Mouse (Mus musculus) left cerebral cortex, adult 18-20 months (tissue): ENCODE results near the gene Psmd9. TPM values are rescaled to one million over a fixed set of nuclear protein-coding genes. Genes with fewer than 3 reads are reported as not detected.

Experiments used
- DNase-seq, 2 experiments: peaks; one replicate each; pipeline ENCODE4 v3.0.0; 2021 to 2022; ENCODE audit warnings: low spot score in 2 of 2, mixed read lengths in 1 of 2
- long read RNA-seq, 2 experiments: library from polyadenylated mRNA; stranded (forward); transcript quantifications; one replicate each; pipeline ENCODE4 v2.0.0; 2021
- total RNA-seq, 2 experiments: library from RNA; stranded (reverse); gene quantifications; 2 replicates each; pipeline ENCODE4 v1.2.3; 2021

Psmd9 gene
- 10 to 100 TPM; 23.1 to 28.3 TPM for total RNA-seq
- long read RNA-seq, experiment 1, transcript Psmd9-201 (6 exons, 2,597 nt) = major isoform, 43 of 56 reads
- long read RNA-seq, experiment 1, partial matches to known transcripts = 3 of 56 reads
- long read RNA-seq, experiment 1, other reads (novel, unspliced or antisense) = 9 of 56 reads
- long read RNA-seq, experiment 2, transcript Psmd9-201 (6 exons, 2,597 nt) = major isoform, 26 of 30 reads
- long read RNA-seq, experiment 2, partial matches to known transcripts = 1 of 30 reads
- long read RNA-seq, experiment 2, other reads (novel, unspliced or antisense) = 2 of 30 reads

- DNase-seq = no peak
These were observed at the start of gene Psmd9 for GRCm38 (mm10) chr5:123169284-123169683. Gene Psmd9 (plus strand): TSS chr5:123169413.

DNA sequence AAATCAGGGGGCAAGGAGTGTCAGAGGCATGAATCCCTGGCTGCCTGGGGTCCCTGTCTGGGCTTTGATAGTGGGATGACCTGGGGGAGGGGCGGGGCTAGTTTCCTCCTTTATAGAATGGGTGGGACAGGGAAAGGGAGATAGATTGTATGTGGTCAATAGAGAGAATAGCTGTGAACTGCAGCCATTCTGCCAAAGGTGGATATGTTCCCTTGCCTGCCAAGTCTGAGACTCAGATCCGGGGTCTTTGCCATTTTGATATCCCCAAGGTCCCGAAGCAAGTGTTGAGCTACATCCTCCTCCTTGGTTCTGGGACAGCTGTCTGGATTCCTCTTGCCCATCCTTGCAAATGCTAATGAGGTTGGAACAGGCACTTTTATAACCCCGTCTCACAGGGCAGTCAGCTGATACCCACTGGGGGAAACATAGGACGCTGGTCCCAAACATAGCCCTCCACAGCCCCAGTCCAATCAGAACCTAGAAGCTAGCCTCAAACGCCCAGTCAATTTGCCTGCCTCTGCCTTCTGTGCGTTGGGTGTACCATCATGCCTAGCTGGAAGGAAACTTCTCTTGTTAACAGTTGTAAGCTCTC is 48.5 kb upstream of the Psmd9 start:
- DNase-seq = no peak

- DNase-seq = no peak
These were observed 47.0 kb upstream of the Psmd9 start for GRCm38 (mm10) chr5:123122181-123122580.

- DNase-seq = no peak
These were observed 44.1 kb upstream of the Psmd9 start for GRCm38 (mm10) chr5:123125105-123125504.

DNA sequence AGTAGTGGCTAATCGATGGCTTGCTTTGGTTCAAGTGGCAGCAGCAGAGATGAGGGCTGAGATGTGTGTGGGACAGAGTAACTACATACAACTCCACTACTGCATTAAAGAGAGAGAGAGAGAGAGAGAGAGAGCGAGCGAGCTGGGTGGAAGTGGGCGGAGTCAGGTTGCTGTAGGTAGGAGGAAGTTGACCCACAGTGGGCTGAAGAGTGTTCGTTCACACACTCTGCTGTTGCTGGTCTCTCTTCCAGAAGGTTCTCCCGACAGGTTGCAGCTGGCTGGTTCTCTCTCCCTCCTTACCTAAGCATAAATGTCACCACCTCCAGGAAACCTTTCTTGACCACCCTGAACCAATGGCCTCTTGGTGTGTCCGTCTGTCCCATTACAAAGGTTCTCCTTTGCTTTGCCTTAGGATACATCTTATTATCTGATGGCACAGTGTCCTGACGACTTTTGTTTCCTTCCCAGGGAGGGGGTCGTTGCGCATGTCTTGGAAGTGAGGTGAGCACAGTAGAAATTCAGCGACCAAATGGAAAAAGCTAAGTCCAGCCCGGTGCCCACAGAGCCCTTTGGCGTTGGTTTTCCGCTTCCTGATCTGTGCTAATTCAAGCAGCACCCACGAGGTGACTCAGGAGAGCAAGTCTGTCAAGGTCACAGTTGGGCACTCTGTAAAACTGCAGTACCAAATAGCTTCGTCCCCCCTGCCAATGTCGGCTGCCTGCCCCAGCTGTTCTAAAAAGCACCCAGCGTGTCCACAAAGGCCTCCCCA is 43.4 kb upstream of the Psmd9 start:
- no peak for DNase-seq

- no peak for DNase-seq
These were observed 42.2 kb upstream of the Psmd9 start for GRCm38 (mm10) chr5:123127031-123127430.

- DNase-seq = no peak
These were observed 40.6 kb upstream of the Psmd9 start for GRCm38 (mm10) chr5:123128426-123129169.

- no peak for DNase-seq
These were observed 39.9 kb upstream of the Psmd9 start for GRCm38 (mm10) chr5:123129170-123129757.

GRCm38 (mm10) chr5:123130030-123130813 is 39.0 kb upstream of the Psmd9 start:
- DNase-seq = no peak

GRCm38 (mm10) chr5:123130814-123131148 is 38.4 kb upstream of the Psmd9 start:
- DNase-seq = no peak

- DNase-seq = peak; percentile 85 to 87
These were observed 36.7 kb upstream of the Psmd9 start, which contains the start of gene Rhof for GRCm38 (mm10) chr5:123132308-123133071. Gene Rhof (minus strand): TSS chr5:123132692.

DNA sequence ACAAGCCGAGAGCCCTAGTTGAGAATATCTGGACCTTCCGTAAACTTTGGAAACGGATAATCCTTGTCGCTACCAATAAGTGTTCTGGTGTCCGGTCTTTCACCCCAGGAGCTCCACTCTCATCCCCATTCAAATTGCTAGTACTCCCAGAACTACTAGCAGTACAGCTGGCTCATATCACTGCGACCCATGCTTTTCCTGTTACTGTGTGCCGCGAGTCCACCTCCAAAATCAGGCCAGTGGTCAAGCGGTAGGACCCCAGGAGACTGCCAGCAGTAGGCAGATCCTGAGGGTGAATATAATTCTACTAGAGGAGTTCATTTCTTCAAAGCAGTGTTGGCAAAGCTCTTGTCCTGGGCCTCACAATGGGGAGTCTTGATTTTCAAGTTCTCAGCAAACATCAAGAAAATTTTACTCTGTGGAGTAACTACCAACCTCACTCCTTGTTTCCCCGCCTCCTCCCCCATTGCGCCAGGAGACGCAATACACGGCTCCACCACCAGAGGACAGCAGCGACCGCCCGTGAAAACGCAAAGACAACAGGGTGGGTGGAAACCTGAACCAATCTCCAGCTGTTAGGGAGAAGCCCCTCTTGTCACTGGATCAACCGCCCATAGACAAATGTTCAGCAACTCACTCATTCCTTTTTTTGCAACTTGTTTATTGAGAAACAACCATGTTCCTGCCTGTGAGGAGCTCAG is 36.0 kb upstream of the Psmd9 start:
- peak; percentile 88 to 91 for DNase-seq

DNA sequence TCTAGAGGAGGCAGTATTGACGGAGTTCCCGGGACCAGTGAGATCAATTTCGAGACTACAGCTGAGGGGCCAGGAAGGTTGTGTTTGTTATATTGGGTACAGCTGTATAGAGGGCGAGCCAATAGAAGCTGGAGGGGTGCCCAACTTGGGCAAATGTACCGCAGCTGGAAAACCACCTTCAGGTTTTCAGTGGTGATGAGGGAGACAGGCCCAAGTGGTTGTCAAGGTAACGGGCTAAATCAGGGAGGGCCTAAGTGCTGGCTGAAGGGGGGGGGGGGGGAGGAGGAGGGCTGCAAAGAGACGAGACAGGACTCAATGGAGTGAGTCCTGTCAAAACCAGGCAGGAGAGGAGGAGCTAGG is 35.4 kb upstream of the Psmd9 start:
- peak in 1 of 2 experiments; percentile 33 for DNase-seq

DNA sequence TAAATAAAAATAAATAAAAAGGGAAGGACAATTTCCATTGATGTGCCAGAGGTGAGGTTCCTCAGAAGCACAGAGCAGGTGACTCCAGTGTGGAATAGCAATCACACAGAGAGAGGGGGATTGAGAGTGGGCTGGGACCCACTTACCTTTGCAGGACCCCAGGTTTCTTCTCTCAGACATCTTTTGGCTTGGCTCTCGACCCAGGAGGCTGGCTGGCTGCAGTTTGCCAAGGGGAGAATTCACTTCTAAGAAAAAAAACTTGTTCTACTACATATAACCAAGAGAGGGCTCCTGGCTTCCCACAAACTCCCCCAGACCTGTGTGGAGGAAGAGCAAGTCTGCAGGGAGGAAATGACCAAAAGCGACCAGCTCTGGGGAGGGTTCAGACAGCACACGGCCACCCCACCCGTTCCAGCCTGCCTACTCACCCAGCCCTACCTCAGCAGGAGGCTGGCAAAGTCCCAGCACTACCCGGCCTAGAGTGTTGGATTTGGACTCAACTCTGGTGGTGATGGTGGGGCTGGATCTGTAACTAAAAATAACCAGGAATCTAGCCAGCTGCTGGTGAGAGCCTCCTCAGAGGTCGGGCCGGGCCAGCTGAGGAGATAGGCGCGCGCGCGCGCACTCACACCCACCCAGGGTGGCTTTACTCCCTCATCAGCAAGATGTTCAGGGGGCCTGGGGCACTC is 34.9 kb upstream of the Psmd9 start:
- DNase-seq = peak in 1 of 2 experiments; percentile 69

DNA sequence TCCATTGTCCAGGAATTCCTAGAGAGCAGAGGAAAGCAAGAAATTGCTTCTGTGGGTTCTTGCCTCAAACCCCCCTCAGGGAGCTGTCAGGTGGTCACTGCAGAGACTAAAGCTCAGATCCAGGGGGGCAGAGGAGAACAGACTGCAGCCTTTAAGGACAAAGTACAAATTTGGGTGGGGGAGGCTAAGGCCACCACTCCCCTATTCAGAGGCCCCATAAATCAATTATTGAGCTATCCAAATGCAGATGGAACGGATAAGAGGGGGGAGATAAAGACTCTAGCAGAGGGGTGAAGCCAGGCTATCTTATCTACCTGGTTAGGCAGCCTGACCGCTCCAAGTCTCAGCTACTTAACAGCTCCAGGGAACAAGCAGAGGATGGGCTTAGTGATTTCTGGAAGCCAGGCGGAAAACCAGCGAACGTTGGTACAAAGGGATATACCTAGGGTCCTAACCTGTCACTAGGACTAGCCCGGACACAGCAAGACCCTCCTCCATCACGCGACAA is 34.3 kb upstream of the Psmd9 start:
- no peak for DNase-seq

DNA sequence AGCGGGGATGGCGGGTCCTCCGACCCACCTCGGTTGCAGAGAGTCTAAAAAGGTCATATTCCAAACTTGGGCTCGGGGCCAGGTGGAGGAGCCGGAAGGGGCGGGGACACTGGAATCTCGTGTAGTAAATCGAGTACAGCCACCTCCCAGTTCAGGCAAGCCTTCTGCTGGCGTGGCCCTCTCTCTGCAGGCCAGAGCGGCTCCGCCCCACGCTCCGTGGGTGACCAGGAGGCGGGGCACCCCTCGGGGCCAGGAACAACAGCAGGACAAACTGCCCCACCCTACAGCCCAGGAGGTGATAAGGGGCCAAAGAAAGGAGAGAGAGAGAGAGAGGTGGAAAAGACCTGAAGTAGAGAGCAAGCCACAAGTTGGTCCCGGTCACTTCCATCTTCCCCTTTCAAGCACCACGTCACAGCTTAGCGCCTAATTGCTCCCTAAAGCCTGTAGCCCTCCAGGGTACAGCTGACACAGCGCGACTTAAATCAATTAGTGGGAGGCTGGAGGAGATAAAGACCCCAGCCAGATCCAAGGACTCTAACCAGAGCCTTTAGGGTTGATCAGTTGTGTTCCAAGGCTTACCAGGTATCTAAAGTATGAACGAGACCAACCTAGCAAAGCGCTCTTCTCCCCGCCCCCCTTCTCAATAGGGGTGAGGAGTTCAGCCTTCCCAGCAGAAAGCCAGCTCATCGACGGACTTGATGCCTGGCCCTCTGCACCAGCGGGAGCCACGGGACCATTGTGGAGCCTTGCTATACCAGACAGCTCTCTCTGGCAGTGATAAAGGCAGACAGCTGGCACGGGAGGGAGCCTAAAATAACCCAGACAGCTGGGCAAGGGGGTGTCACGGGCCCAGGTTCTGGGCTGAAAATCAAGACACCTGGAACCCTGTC is 33.5 kb upstream of the Psmd9 start:
- peak; percentile 66 to 68 for DNase-seq

DNA sequence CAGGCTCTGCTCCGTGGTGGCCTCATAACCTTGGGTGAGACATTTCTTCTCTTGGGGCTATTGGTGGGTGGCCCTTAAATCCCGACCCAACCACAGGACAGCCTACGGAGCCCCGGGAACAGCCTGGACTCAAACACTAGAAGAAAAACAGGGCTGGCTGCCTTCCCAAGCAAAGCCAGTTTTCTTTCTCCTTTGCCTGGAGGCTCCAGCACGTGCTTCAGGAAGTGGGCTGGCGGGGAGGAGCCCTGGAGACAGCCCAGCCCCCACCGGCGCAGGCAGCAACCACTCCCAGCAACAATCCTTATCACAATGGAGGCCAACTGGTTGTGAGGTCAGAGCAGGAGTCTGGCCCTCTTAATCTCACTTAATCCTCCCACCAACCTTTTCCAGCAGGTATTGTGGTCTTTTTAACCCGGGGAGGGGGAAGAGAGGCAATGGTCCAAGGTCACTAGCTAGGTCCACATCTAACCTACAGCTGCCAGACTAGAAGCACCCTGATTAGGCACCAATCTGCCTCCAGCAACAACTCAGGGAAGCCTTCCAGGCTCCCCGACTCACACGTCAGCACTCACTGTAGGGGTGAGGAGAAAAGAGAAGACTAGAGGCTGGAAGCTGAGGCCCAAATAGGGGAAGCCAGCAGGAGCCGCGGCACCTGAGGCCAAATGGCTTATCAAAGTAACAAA is 32.7 kb upstream of the Psmd9 start:
- peak; percentile 83 to 87 for DNase-seq
